Mouse (Mus musculus) heart, adult 18-20 months (tissue): ENCODE measurements around the gene Tceal7. TPM values are rescaled to one million over a fixed set of nuclear protein-coding genes. Genes with fewer than 3 reads are reported as not detected.
"Not testable (repeated sequence)": the region's sequence is repeated elsewhere in the genome, so short reads cannot be mapped to it uniquely, and the experiment has no call there.

ENCODE experiments used
- DNase-seq, 2 experiments: peaks; one replicate each; pipeline ENCODE4 v3.0.0; 2021 to 2022; ENCODE audit warnings: mixed read lengths in 1 of 2
- microRNA-seq, 2 experiments: library from miRNA; unstranded; fragments of <30 nt; microRNA quantifications; one replicate each; pipeline ENCODE4 v1.2.0; 2022
- total RNA-seq, 2 experiments: library from RNA; stranded (reverse); gene quantifications; 2 replicates each; pipeline ENCODE4 v1.2.3; 2021

Gene Tceal7
- total RNA-seq, 2 experiments from 2014 or later, result 0.82 to 1.3 TPM

GRCm38 (mm10) chrX:136248811-136249210 is 34.2 kb downstream of the Tceal7 start:
- DNase-seq, result no peak

DNA sequence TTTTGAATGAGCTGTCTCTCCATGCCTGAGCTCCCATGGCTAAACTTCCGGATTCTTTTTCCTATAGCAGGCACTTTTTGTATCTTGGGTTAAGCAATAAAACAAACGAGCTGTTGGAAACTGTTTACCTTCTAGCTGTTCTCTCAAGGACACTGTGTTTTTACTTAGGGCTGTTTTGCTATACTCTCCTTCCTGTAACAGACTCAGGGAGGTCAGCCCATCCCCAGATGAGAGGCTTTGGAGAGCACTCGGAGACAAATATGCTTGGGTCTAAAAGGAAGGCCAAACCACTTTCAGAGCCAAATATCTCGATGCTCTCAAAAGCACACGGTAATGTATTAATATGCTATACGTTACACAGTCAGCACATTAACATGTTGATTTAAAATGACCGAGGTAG is 35.1 kb downstream of the Tceal7 start:
- no peak for DNase-seq

DNA sequence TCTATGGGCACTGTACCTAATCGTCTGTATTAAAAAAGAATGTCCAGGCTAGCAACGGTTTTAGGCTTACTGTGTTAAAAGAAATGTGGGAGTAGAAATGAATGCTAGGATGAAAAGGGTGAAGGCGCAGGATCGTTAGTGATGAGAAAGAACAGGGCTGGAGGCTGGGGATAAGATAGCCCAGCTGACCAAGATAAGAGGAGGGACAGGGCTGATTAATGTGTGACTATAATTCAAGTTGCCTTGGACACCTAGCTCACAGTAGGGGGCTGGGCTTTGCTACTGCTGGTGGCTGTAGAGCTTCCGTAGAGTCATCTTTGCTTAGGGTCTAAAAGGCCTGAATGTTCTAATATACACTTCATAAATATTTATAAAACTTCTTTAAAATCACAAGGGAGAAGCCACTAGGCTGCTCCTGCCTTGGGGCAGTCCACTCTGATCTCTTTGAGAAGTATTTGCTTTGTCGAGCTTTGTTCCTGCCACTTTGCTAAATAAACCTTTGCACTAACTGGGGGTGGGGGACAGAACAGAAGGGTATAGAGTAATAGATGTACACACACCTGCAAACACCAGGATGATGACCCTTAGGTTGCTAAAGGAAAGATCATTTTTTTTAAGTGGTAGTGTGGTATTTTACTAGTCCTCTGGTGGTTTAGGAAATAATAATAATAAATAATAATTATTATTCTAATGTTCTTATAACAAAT is 37.6 kb downstream of the Tceal7 start:
- no peak for DNase-seq

DNA sequence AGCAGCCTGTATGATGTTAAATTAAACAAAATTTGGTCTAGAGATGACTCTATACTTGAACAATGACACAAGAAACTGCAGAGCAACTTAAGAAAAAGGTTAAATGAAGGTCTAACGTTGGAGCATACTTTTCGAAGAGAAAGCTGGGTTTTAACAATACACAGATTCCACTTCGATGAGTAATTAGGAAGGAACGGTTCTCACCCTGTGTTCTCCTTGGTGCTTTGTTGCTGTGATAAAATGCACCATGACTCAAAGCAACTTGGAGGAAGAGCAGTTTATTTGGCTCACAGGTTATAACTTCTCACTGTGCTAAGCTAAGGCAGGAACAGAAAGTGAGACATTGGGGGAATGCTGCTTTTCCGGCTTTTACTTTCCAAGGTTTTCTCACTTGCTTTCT is 53.1 kb downstream of the Tceal7 start:
- no peak for DNase-seq

DNA sequence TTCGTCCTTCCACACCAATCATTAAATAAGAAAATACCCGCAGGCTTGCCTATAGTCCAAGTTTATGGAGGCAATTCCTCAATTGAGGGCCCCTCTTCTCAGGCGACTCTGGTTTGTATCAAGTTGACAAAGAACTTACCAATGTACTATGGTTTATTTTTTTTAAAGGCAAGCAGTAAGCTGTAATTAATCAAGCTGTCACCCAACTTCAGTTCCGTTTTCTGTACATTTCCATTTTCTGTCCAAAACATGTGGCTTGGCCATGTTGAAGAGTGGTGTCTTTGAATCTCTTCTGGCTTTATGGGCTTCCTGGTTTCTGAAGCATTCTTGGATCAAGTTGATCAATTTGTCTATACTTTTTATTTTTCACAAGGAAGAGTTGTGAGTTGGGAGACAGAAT is 53.6 kb downstream of the Tceal7 start:
- DNase-seq, result no peak

- peak; percentile 18 to 41 for DNase-seq
Measured at GRCm38 (mm10) chrX:136269743-136270392, 55.3 kb downstream of the Tceal7 start, which contains the start of gene Bex3. Gene Bex3, plus strand, starts transcription at chrX:136270253.

DNA sequence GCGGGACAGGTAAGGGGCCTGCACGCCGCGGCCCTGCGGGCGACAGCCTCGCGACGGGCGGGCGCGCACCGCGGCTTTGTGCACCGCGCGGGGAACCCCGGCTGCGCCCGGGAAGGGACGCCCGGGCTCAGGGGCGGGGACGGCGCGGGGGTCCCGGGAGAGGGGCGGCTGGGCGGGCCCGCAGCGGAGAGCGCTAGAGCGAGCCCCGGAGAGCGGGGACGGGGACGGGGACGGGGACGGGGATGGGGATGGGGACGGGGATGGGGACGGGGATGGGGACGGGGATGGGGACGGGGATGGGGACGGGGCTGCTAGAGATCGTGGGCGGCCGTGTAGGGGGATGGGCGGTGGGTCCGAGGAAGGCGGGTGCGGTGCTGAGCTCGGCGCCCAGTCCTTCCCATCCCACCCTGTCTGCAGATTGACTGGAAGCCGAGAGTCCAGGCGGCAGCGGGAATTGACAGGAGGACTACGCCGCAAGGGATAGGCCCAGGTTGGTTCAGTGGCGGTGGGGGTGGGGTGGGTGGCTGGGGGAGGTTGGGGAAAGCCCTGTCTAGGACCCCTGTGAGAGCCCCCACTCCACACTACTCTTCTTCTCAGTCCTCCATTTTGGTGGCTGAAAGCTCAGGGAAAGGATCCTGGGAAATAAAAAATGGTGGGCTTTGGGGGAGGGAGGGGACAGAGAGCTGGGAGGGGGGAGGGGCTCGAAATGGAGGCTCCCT is 56.0 kb downstream of the Tceal7 start:
- not testable (repeated sequence) for DNase-seq

- no peak for DNase-seq
Measured at GRCm38 (mm10) chrX:136274542-136274941, 60.0 kb downstream of the Tceal7 start.

DNA sequence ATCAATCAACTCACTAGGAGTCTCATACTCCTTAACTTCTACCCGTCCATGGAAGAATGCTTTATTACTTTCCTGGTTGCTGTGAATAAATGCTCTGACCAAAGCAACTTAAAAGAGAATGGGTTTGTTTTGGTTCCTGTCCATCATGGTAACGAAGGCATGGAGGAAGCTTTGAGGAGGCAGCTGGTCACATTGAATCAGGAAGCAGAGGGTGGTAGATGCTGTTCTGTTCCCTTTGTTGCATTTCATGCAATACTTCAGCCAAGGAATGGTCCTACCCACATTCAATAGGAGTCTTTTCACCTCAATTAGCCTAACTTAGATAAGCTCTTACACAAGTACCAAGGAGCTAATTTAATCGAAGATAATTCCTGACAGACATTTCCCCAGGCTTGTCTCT is 60.8 kb downstream of the Tceal7 start:
- DNase-seq, result no peak

Small RNA genes lying within 50 kb of the gene (microRNA-seq; reads per million reads assigned to microRNA genes)
- gene Mir6383, result 0 reads per million in 2 experiments

Other genes with a start within 250 kb of the Tceal7 start
- 1 to 10 TPM in 1 of 2 experiments, under 1 TPM in 1; 0.79 to 4.3 TPM for gene Arxes2, start 221.0 kb upstream of the Tceal7 start, total RNA-seq
- under 1 TPM; 0.32 to 0.93 TPM for gene Arxes1, start 181.4 kb upstream of the Tceal7 start, total RNA-seq
- not detected for gene Bex2, start 146.5 kb upstream of the Tceal7 start, total RNA-seq
- not detected for gene Nxf3, start 129.5 kb upstream of the Tceal7 start, total RNA-seq
- gene Bex4, start 75.8 kb upstream of the Tceal7 start, total RNA-seq, result under 1 TPM; 0.87 to 0.98 TPM
- gene Tceal8, start 42.4 kb upstream of the Tceal7 start, total RNA-seq, result 10 to 100 TPM; 12.3 to 14.7 TPM
- gene Tceal5, start 10.9 kb upstream of the Tceal7 start, total RNA-seq, result under 1 TPM in 1 of 2 experiments, not detected in 1; 0.67 TPM
- 1 to 10 TPM; 3.0 to 4.7 TPM for gene Bex1, start 734 bp downstream of the Tceal7 start, total RNA-seq
- 10 to 100 TPM; 24.0 to 26.9 TPM for gene Tceal9, start 30.3 kb downstream of the Tceal7 start, total RNA-seq
- gene Bex3, start 55.5 kb downstream of the Tceal7 start, total RNA-seq, result 10 to 100 TPM in 1 of 2 experiments, 1 to 10 TPM in 1; 6.0 to 10.9 TPM